8 mouse cellular contexts compared by ENCODE assay signal in the genomic region with DNA sequence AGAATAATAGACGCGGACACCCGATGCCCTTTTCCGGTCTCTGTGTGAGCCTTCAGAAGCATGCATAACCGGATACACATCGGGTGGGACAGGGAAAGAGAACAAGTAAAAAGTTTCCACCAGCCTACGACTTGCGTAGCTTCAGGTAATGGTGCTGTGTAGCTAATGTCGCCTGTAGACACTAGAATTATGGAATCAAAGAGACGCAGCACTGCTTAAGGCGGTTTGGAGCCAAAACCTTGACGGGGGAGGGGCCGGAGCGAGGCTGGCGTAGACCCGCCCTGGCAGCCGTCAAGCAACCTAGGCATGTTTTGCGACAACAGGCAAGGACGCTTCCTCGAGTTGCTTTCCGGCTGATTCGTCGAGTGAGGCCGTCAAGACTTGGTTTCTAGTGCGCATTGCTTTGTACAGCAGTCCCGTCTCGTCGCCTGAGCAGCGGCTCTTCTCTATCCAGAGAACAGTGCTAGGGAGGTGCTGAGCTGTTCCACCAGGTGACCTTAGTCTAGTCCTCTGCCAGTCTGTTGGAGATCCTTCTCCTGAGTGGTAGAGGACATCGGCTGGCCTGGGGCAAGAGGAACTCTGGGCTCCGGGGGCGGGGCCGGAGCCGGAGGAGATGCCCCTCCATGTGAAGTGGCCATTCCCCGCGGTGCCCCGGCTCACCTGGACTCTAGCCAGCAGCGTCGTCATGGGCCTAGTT. TPM values are rescaled to one million over a fixed set of nuclear protein-coding genes. Genes with fewer than 3 reads are reported as not detected.
DNase-seq lines count a peak whose midpoint lies in the region; ATAC-seq and TF ChIP-seq lines count a peak whose summit lies in the region.

No protein-coding gene starts in this region.

- 19% methylated on average over 39 of the region's 39 CpGs for WGBS in forebrain, embryonic 11.5 days
- 16% methylated on average over 39 of the region's 39 CpGs for WGBS in heart, embryonic 16.5 days
- 19% methylated on average over 39 of the region's 39 CpGs for WGBS in liver, embryonic 15.5 days (ENCODE audit: insufficient replicate concordance)
- WGBS in neural tube, embryonic 12.5 days = 24% methylated on average over 39 of the region's 39 CpGs
- 22% methylated on average over 39 of the region's 39 CpGs for WGBS in stomach, postnatal 0 days

- peak overlapping the region; percentile 64 for H3K4me2 ChIP-seq in forebrain, embryonic 11.5 days (ENCODE audit: low read depth, low read length, severe bottlenecking)
- H3K4me2 ChIP-seq in heart, embryonic 16.5 days (ENCODE audit: low read depth, low read length) = peak overlapping the region; percentile 79
- peak overlapping the region; percentile 83 for H3K4me2 ChIP-seq in liver, embryonic 15.5 days
- H3K4me2 ChIP-seq in neural tube, embryonic 12.5 days (replicated peaks) = peak overlapping the region; percentile 70
- H3K4me2 ChIP-seq in stomach, postnatal 0 days (replicated peaks; ENCODE audit: low read depth) = peak overlapping the region; percentile 60

- H3K4me3 ChIP-seq in forebrain, embryonic 11.5 days (ENCODE audit: low read depth, low read length) = peak overlapping the region; percentile 49
- H3K4me3 ChIP-seq in heart, embryonic 16.5 days (ENCODE audit: low read length) = peak overlapping the region; percentile 67
- H3K4me3 ChIP-seq in liver, embryonic 15.5 days (replicated peaks) = peak overlapping the region; percentile 66
- peak overlapping the region; percentile 57 for H3K4me3 ChIP-seq in neural tube, embryonic 12.5 days
- H3K4me3 ChIP-seq in stomach, postnatal 0 days (ENCODE audit: low read depth, low read length) = peak overlapping the region; percentile 52

- TF ChIP-seq EP300 in stomach, postnatal 0 days (optimal IDR thresholded peaks at IDR 0.05) = no peak

- H3K27ac ChIP-seq in forebrain, embryonic 11.5 days (ENCODE audit: low read depth, low read length) = no peak overlapping the region; the same call in 1 of the 2 replicates
- peak overlapping the region; percentile 93 for H3K27ac ChIP-seq in heart, embryonic 16.5 days (ENCODE audit: low read length)
- H3K27ac ChIP-seq in liver, embryonic 15.5 days (replicated peaks) = peak overlapping the region; percentile 95
- H3K27ac ChIP-seq in neural tube, embryonic 12.5 days = no peak overlapping the region
- peak overlapping the region; percentile 89 for H3K27ac ChIP-seq in stomach, postnatal 0 days (replicated peaks)

- H3K9me3 ChIP-seq in forebrain, embryonic 11.5 days (ENCODE audit: control insufficient read depth, low read length) = no peaks in the 10 kb centered on the region
- H3K9me3 ChIP-seq in heart, embryonic 16.5 days (replicated peaks; ENCODE audit: control insufficient read depth, low read length) = no peaks in the 10 kb centered on the region
- no peaks in the 10 kb centered on the region for H3K9me3 ChIP-seq in liver, embryonic 15.5 days (replicated peaks)
- no peaks in the 10 kb centered on the region for H3K9me3 ChIP-seq in neural tube, embryonic 12.5 days
- no peaks in the 10 kb centered on the region for H3K9me3 ChIP-seq in stomach, postnatal 0 days (ENCODE audit: control insufficient read depth, low read length)

- H3K27me3 ChIP-seq in forebrain, embryonic 11.5 days (ENCODE audit: control insufficient read depth, insufficient read depth, low read length) = no peaks in the 10 kb centered on the region
- H3K27me3 ChIP-seq in heart, embryonic 16.5 days (ENCODE audit: control insufficient read depth, insufficient read depth, low read length) = no peaks in the 10 kb centered on the region
- H3K27me3 ChIP-seq in liver, embryonic 15.5 days = no peaks in the 10 kb centered on the region
- H3K27me3 ChIP-seq in neural tube, embryonic 12.5 days (replicated peaks) = no peaks in the 10 kb centered on the region
- H3K27me3 ChIP-seq in stomach, postnatal 0 days (ENCODE audit: control insufficient read depth, insufficient read depth, low read length) = no peaks in the 10 kb centered on the region

- peak; percentile 83 for ATAC-seq in forebrain, embryonic 11.5 days (replicated peaks; ENCODE audit: low FRiP score)
- ATAC-seq in heart, embryonic 16.5 days (replicated peaks; ENCODE audit: extremely low read depth, insufficient read depth, low FRiP score) = peak; percentile 68
- peak; percentile 54 for ATAC-seq in liver, embryonic 15.5 days (ENCODE audit: insufficient read depth)
- peak; percentile 85 for ATAC-seq in neural tube, embryonic 12.5 days (ENCODE audit: low FRiP score, low read depth)
- peak; percentile 67 for ATAC-seq in stomach, postnatal 0 days (ENCODE audit: low FRiP score, low TSS enrichment)

- H3K9ac ChIP-seq in forebrain, embryonic 11.5 days (ENCODE audit: low read length) = peak overlapping the region; percentile 68
- peak overlapping the region; percentile 78 for H3K9ac ChIP-seq in heart, embryonic 16.5 days (ENCODE audit: low read length)
- H3K9ac ChIP-seq in liver, embryonic 15.5 days = peak overlapping the region; percentile 74
- H3K9ac ChIP-seq in neural tube, embryonic 12.5 days = peak overlapping the region; percentile 69
- peak overlapping the region; percentile 75 for H3K9ac ChIP-seq in stomach, postnatal 0 days (ENCODE audit: low read length)

- TF ChIP-seq CTCF in stomach, postnatal 0 days (IDR thresholded peaks at IDR 0.05; ENCODE audit: low read depth) = no peak

- H3K36me3 ChIP-seq in forebrain, embryonic 11.5 days (ENCODE audit: control insufficient read depth, insufficient read depth, low read length) = no peaks in the 10 kb centered on the region
- no peaks in the 10 kb centered on the region for H3K36me3 ChIP-seq in heart, embryonic 16.5 days (ENCODE audit: control insufficient read depth, insufficient read depth)
- H3K36me3 ChIP-seq in liver, embryonic 15.5 days (replicated peaks) = no peaks in the 10 kb centered on the region
- H3K36me3 ChIP-seq in neural tube, embryonic 12.5 days = no peaks in the 10 kb centered on the region
- no peaks in the 10 kb centered on the region for H3K36me3 ChIP-seq in stomach, postnatal 0 days (ENCODE audit: control insufficient read depth, insufficient read depth, low read length)

- peak; percentile 73 to 84 for DNase-seq in CD8-positive naive resting alpha-beta T cell, adult 2 months (ENCODE audit: low read depth in 2 of 2, low spot score in 2 of 2)
- DNase-seq in c-Kit-positive CD71-positive TER-119-negative erythroid progenitor cells, embryonic 14.5 days (ENCODE audit: low read depth) = peak; percentile 79
- peak; percentile 85 for DNase-seq in forebrain, embryonic 11.5 days (ENCODE audit: low spot score)
- DNase-seq in kidney, postnatal 36 days = peak; percentile 89 to 92
- peak; percentile 87 for DNase-seq in stomach, postnatal 0 days (ENCODE audit: low spot score)

- H3K4me1 ChIP-seq in forebrain, embryonic 11.5 days (replicated peaks; ENCODE audit: control insufficient read depth, insufficient read depth, low read length) = peaks cover 4% of the 10 kb centered on the region; the same call in 1 of the 2 replicates
- H3K4me1 ChIP-seq in heart, embryonic 16.5 days (ENCODE audit: control insufficient read depth, insufficient read depth, low read length) = peaks cover 3% of the 10 kb centered on the region; the same call in 1 of the 2 replicates
- peaks cover 35% of the 10 kb centered on the region for H3K4me1 ChIP-seq in liver, embryonic 15.5 days (replicated peaks)
- 0 out of 2 replicates have a peak, but pooled peaks cover 7% of the 10 kb centered on the region for H3K4me1 ChIP-seq in neural tube, embryonic 12.5 days
- no peaks in the 10 kb centered on the region for H3K4me1 ChIP-seq in stomach, postnatal 0 days (replicated peaks; ENCODE audit: control insufficient read depth, insufficient read depth)

RNA-seq across cellular contexts. Expression of gene Dnase1l1, which starts 0.4 kb away (rescaled TPM):
- polyA plus RNA-seq in forebrain, embryonic 11.5 days (2014; fragmentation: Nextera tagmentation; extraction: Ambion mirVana) = 3.5 and 5.2 TPM in 2 replicates
- polyA plus RNA-seq in heart, embryonic 16.5 days (2015; fragmentation: Nextera tagmentation; extraction: Ambion mirVana) = 15.7 and 17.3 TPM in 2 replicates
- 24.5 and 25.2 TPM in 2 replicates for polyA plus RNA-seq in liver, embryonic 15.5 days (2015; fragmentation: Nextera tagmentation; extraction: Ambion mirVana)
- polyA plus RNA-seq in neural tube, embryonic 12.5 days (2016; fragmentation: Nextera tagmentation; extraction: Ambion mirVana) = 3.9 and 5.7 TPM in 2 replicates
- 15.6 and 15.8 TPM in 2 replicates for polyA plus RNA-seq in stomach, postnatal 0 days (2015; fragmentation: Nextera tagmentation; extraction: Ambion mirVana)

RNA-seq across cellular contexts. Expression of gene Taz, which starts 0.8 kb away (rescaled TPM):
- 58.1 and 64.3 TPM in 2 replicates for polyA plus RNA-seq in forebrain, embryonic 11.5 days (2014; fragmentation: Nextera tagmentation; extraction: Ambion mirVana)
- 77.6 and 87.9 TPM in 2 replicates for polyA plus RNA-seq in heart, embryonic 16.5 days (2015; fragmentation: Nextera tagmentation; extraction: Ambion mirVana)
- polyA plus RNA-seq in liver, embryonic 15.5 days (2015; fragmentation: Nextera tagmentation; extraction: Ambion mirVana) = 27.7 and 29.2 TPM in 2 replicates
- 86.7 and 93.3 TPM in 2 replicates for polyA plus RNA-seq in neural tube, embryonic 12.5 days (2016; fragmentation: Nextera tagmentation; extraction: Ambion mirVana)
- 59.5 and 71.1 TPM in 2 replicates for polyA plus RNA-seq in stomach, postnatal 0 days (2015; fragmentation: Nextera tagmentation; extraction: Ambion mirVana)

RNA-seq across cellular contexts. Expression of gene Rpl10, which starts 11.9 kb away (rescaled TPM):
- 614 and 677 TPM in 2 replicates for polyA plus RNA-seq in forebrain, embryonic 11.5 days (2014; fragmentation: Nextera tagmentation; extraction: Ambion mirVana)
- polyA plus RNA-seq in heart, embryonic 16.5 days (2015; fragmentation: Nextera tagmentation; extraction: Ambion mirVana) = 368 and 465 TPM in 2 replicates
- 356 and 378 TPM in 2 replicates for polyA plus RNA-seq in liver, embryonic 15.5 days (2015; fragmentation: Nextera tagmentation; extraction: Ambion mirVana)
- 527 and 575 TPM in 2 replicates for polyA plus RNA-seq in neural tube, embryonic 12.5 days (2016; fragmentation: Nextera tagmentation; extraction: Ambion mirVana)
- 762 and 787 TPM in 2 replicates for polyA plus RNA-seq in stomach, postnatal 0 days (2015; fragmentation: Nextera tagmentation; extraction: Ambion mirVana)

RNA-seq across cellular contexts. Expression of gene Atp6ap1, which starts 14.4 kb away (rescaled TPM):
- 82.1 and 86.5 TPM in 2 replicates for polyA plus RNA-seq in forebrain, embryonic 11.5 days (2014; fragmentation: Nextera tagmentation; extraction: Ambion mirVana)
- 126 and 131 TPM in 2 replicates for polyA plus RNA-seq in heart, embryonic 16.5 days (2015; fragmentation: Nextera tagmentation; extraction: Ambion mirVana)
- polyA plus RNA-seq in liver, embryonic 15.5 days (2015; fragmentation: Nextera tagmentation; extraction: Ambion mirVana) = 75.9 and 80.2 TPM in 2 replicates
- polyA plus RNA-seq in neural tube, embryonic 12.5 days (2016; fragmentation: Nextera tagmentation; extraction: Ambion mirVana) = 151 and 161 TPM in 2 replicates
- polyA plus RNA-seq in stomach, postnatal 0 days (2015; fragmentation: Nextera tagmentation; extraction: Ambion mirVana) = 106 and 107 TPM in 2 replicates

RNA-seq across cellular contexts. Expression of gene Gdi1, which starts 22.3 kb away (rescaled TPM):
- 396 and 419 TPM in 2 replicates for polyA plus RNA-seq in forebrain, embryonic 11.5 days (2014; fragmentation: Nextera tagmentation; extraction: Ambion mirVana)
- polyA plus RNA-seq in heart, embryonic 16.5 days (2015; fragmentation: Nextera tagmentation; extraction: Ambion mirVana) = 144 and 150 TPM in 2 replicates
- polyA plus RNA-seq in liver, embryonic 15.5 days (2015; fragmentation: Nextera tagmentation; extraction: Ambion mirVana) = 48.8 and 56.7 TPM in 2 replicates
- 706 and 748 TPM in 2 replicates for polyA plus RNA-seq in neural tube, embryonic 12.5 days (2016; fragmentation: Nextera tagmentation; extraction: Ambion mirVana)
- 75.8 and 79.3 TPM in 2 replicates for polyA plus RNA-seq in stomach, postnatal 0 days (2015; fragmentation: Nextera tagmentation; extraction: Ambion mirVana)

Comparison
In these comparisons a context has a peak if more than half of its experiments do, and no peak if none do; other contexts are left out.
1. H3K27ac ChIP-seq: peak in heart, embryonic 16.5 days (single experiment), liver, embryonic 15.5 days (single experiment) and stomach, postnatal 0 days (single experiment); none in forebrain, embryonic 11.5 days (single experiment) and neural tube, embryonic 12.5 days (single experiment).
2. Peak in every context shown above with its lines, with median percentiles within 50 percentile points of each other: DNase-seq, ATAC-seq, H3K4me2 ChIP-seq, H3K4me3 ChIP-seq and H3K9ac ChIP-seq.